Mouse (Mus musculus) spleen, adult 2 months (tissue): ENCODE results near the gene Eef1akmt2. TPM values are rescaled to one million over a fixed set of nuclear protein-coding genes. Genes with fewer than 3 reads are reported as not detected.

Experiments
- DNase-seq, 2 experiments: peaks; one replicate each; pipeline versions ENCODE4 v3.0.0 to v3.0.0-alpha.2; 2012 to 2021; ENCODE audit warnings: low spot score in 2 of 2, low read depth in 1 of 2
- H3K27ac ChIP-seq: fragments of 200-500 bp; 2 replicates; pipeline ENCODE4 v1.5.1; 2012; ENCODE audit warnings: low read length, inconsistent platforms; ENCODE audit not compliant: insufficient read depth
- H3K27me3 ChIP-seq: fragments of 200-500 bp; 2 replicates; pipeline ENCODE4 v1.6.1; 2012; ENCODE audit warnings: mild to moderate bottlenecking, moderate library complexity, low read length, inconsistent platforms; ENCODE audit not compliant: control insufficient read depth, insufficient read depth
- H3K36me3 ChIP-seq: fragments of 200-500 bp; 2 replicates; pipeline ENCODE4 v1.6.1; 2012; ENCODE audit warnings: mild to moderate bottlenecking, low read length, inconsistent platforms; ENCODE audit not compliant: control insufficient read depth, insufficient read depth
- H3K4me1 ChIP-seq: fragments of 200-500 bp; 2 replicates; pipeline ENCODE4 v1.6.1; 2011; ENCODE audit warnings: inconsistent platforms; ENCODE audit not compliant: control insufficient read depth, insufficient read depth, insufficient read length
- H3K4me3 ChIP-seq: fragments of 200-500 bp; 2 replicates; pipeline ENCODE4 v1.5.1; 2011; ENCODE audit warnings: mild to moderate bottlenecking, inconsistent platforms; ENCODE audit not compliant: insufficient read depth, insufficient read length; ENCODE audit errors: extremely low read depth
- CTCF ChIP-seq: fragments of 200-500 bp; IDR thresholded peaks from 2 replicates; pipeline ENCODE4 v1.5.1; 2011; ENCODE audit warnings: mild to moderate bottlenecking, inconsistent platforms; ENCODE audit not compliant: insufficient read depth, insufficient read length, insufficient replicate concordance; ENCODE audit errors: extremely low read depth
- POLR2A ChIP-seq: fragments of 200-500 bp; IDR thresholded peaks from 2 replicates; pipeline ENCODE4 v1.6.1; 2011; ENCODE audit warnings: low read depth, low read length, inconsistent platforms
- WGBS: fragments of 180-500 bp; shearing (Covaris S2); methylation state at CpG from one replicate; pipeline ENCODE4 v1.1.7; 2018; 5-methylcytosine and 5-hydroxymethylcytosine counted together
- polyA plus RNA-seq: library from polyadenylated mRNA; depleted of rRNA; stranded (reverse); fragments of >200 nt; gene quantifications from 2 replicates; pipeline ENCODE4 v1.2.3, GENCODE M21; 2012

Eef1akmt2 gene
- polyA plus RNA-seq, 1 experiment = 3.3 TPM

DNA sequence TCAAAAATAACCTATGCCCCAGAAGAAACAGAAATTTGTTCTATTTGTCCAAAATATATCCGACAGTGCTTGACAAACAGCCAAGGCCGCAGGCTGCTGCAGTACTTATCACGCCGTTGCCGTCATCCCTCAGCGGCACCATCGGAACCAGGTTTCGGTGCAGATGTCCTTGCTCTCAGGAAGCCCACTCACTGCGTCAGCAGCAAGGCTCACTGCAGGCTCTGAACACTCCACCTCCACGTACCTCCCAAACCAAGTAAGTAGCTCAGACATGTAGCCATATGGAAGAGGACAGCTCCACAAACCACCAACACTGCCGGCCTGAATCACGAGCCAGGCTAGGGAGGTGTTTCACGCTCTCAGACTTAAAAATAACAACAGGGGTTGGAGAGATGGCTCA is 63.6 kb downstream of the Eef1akmt2 start:
- H3K4me3 ChIP-seq = no peak overlapping the region
- no peak for TF ChIP-seq POLR2A
- TF ChIP-seq CTCF = no peak

GRCm38 (mm10) chr7:132787496-132788190 is 64.8 kb downstream of the Eef1akmt2 start:
- peaks cover 24% of the 10 kb centered on the region; the same call in 1 of the 2 replicates for H3K4me1 ChIP-seq
- H3K36me3 ChIP-seq = no peaks in the 10 kb centered on the region
- no peak overlapping the region for H3K4me3 ChIP-seq
- DNase-seq = no peak
- H3K27ac ChIP-seq = peak overlapping the region; percentile 26; the same call in 1 of the 2 replicates
- WGBS = 36% methylated on average over 4 of the region's 4 CpGs
- no peaks in the 10 kb centered on the region for H3K27me3 ChIP-seq
- TF ChIP-seq CTCF = no peak
- no peak for TF ChIP-seq POLR2A

More for the DNA sequence above, 63.6 kb downstream of the Eef1akmt2 start:
- no peak for DNase-seq
- Histone ChIP-seq H3K27me3 (no peaks in the 10 kb centered on the region), H3K36me3 (no peaks in the 10 kb centered on the region), H3K27ac (no peak overlapping the region), H3K4me1 (peaks cover 27% of the 10 kb centered on the region; the same call in 1 of the 2 replicates)
- 96% methylated on average over 13 of the region's 13 CpGs for WGBS

DNA sequence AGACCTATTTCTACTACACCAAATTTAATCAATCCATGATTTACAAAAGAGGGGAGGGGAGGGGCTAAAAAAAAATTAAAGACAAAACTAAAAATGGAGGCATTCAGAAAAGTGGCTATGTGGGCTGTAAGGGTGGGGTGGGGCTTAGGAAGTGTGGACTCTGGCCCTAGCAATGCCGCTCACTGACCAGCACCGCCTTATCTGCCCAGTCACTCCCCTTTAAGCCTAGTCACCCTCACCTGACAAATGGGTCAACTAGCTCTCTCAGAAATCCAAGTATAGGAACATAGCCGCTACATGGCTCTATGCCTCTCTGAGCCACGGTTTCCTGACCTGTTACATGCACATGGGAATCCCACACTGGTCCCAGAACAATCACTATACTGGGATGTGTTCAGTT is 65.5 kb downstream of the Eef1akmt2 start:
- no peaks in the 10 kb centered on the region for H3K36me3 ChIP-seq
- H3K27ac ChIP-seq = no peak overlapping the region
- 91% methylated on average over 4 of the region's 4 CpGs for WGBS

GRCm38 (mm10) chr7:132786522-132786921 is 66.0 kb downstream of the Eef1akmt2 start:
- peaks cover 23% of the 10 kb centered on the region; the same call in 1 of the 2 replicates for H3K4me1 ChIP-seq
- H3K4me3 ChIP-seq = no peak overlapping the region
- no peak overlapping the region for H3K27ac ChIP-seq
- TF ChIP-seq POLR2A = no peak
- no peak for TF ChIP-seq CTCF
- H3K36me3 ChIP-seq = no peaks in the 10 kb centered on the region
- H3K27me3 ChIP-seq = no peaks in the 10 kb centered on the region
- DNase-seq = no peak
- 45% methylated on average over 4 of the region's 4 CpGs for WGBS

More for the DNA sequence above, 65.5 kb downstream of the Eef1akmt2 start:
- H3K4me3 ChIP-seq = no peak overlapping the region
- TF ChIP-seq POLR2A (no peak), CTCF (no peak)
- DNase-seq = no peak
- H3K27me3 ChIP-seq = no peaks in the 10 kb centered on the region
- H3K4me1 ChIP-seq = peaks cover 23% of the 10 kb centered on the region; the same call in 1 of the 2 replicates

- TF ChIP-seq CTCF (no peak), POLR2A (no peak)
- no peak overlapping the region for H3K4me3 ChIP-seq
- 47% methylated on average over 7 of the region's 7 CpGs for WGBS
- H3K27ac ChIP-seq = no peak overlapping the region
- peaks cover 23% of the 10 kb centered on the region; the same call in 1 of the 2 replicates for H3K4me1 ChIP-seq
- no peaks in the 10 kb centered on the region for H3K36me3 ChIP-seq
- H3K27me3 ChIP-seq = no peaks in the 10 kb centered on the region
- DNase-seq = no peak
Observed at GRCm38 (mm10) chr7:132786011-132786410, 66.5 kb downstream of the Eef1akmt2 start.

DNA sequence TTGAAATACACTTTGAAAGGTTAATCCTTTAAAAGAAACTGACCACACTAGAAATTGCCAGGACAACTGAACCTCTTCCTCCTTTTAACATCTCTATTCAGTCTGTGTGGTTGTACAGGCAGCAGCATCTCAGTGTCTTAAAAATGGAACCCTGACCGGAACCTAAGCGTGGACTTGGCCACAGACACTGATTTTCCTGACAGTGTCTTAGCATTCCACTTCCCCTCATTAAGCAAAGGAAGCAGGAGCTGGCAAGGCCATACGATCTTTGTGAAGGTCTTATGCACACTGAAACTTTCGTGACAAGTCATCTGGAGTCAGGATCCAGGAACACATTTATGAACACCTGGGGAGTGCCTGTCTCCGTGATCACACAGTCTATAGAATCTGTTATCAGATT is 68.4 kb downstream of the Eef1akmt2 start:
- H3K4me1 ChIP-seq = peaks cover 25% of the 10 kb centered on the region; the same call in 1 of the 2 replicates
- no peak overlapping the region for H3K27ac ChIP-seq
- peaks cover under 1% of the 10 kb centered on the region; the same call in 1 of the 2 replicates for H3K36me3 ChIP-seq
- 87% methylated on average over 5 of the region's 5 CpGs for WGBS
- no peak overlapping the region for H3K4me3 ChIP-seq
- DNase-seq = no peak
- TF ChIP-seq POLR2A (no peak), CTCF (no peak)
- no peaks in the 10 kb centered on the region for H3K27me3 ChIP-seq

GRCm38 (mm10) chr7:132781850-132782249 is 70.6 kb downstream of the Eef1akmt2 start:
- H3K27ac ChIP-seq = no peak overlapping the region
- H3K27me3 ChIP-seq = no peaks in the 10 kb centered on the region
- 90% methylated on average over 6 of the region's 6 CpGs for WGBS
- H3K36me3 ChIP-seq = peaks cover 8% of the 10 kb centered on the region
- H3K4me1 ChIP-seq = peaks cover 9% of the 10 kb centered on the region; the same call in 1 of the 2 replicates
- no peak for TF ChIP-seq CTCF
- no peak for TF ChIP-seq POLR2A
- no peak overlapping the region for H3K4me3 ChIP-seq
- no peak for DNase-seq
